Mouse (Mus musculus) CH12.LX (cell line): Measurements from ENCODE around the gene Calhm3. TPM values are rescaled to one million over a fixed set of nuclear protein-coding genes. Genes with fewer than 3 reads are reported as not detected.

ENCODE experiments used
- DNase-seq: peaks from one replicate; pipeline ENCODE4 v3.0.0-alpha.2; 2013; ENCODE audit errors: extremely low read depth
- H3K27ac ChIP-seq: 2 replicates; pipeline ENCODE4 v1.5.1; 2012; ENCODE audit warnings: low read depth, mild to moderate bottlenecking, control low read depth, moderate library complexity; ENCODE audit not compliant: insufficient read depth
- H3K27me3 ChIP-seq: replicated peaks from 2 replicates; pipeline ENCODE3; 2012; ENCODE audit warnings: inconsistent platforms
- H3K36me3 ChIP-seq, 2 experiments: replicated peaks in 1 of 2; 2 replicates each; pipeline versions ENCODE3 to v1.6.1; 2012; ENCODE audit warnings: inconsistent platforms in 1 of 2, low read length in 1 of 2, mild to moderate bottlenecking in 1 of 2, mixed read lengths in 1 of 2, moderate library complexity in 1 of 2; ENCODE audit not compliant: control insufficient read depth in 1 of 2, insufficient read depth in 1 of 2
- H3K4me1 ChIP-seq, 2 experiments: 2 replicates each; pipeline ENCODE4 v1.6.1; 2012; ENCODE audit warnings: inconsistent platforms in 1 of 2, moderate library complexity in 1 of 2; ENCODE audit not compliant: insufficient read depth in 2 of 2, control insufficient read depth in 1 of 2
- H3K4me2 ChIP-seq: 2 replicates; pipeline ENCODE4 v1.6.1; 2012; ENCODE audit warnings: low read depth, mild to moderate bottlenecking, control low read depth; ENCODE audit not compliant: poor library complexity, insufficient read depth, severe bottlenecking
- H3K4me3 ChIP-seq, 3 experiments: fragments of 150-350 bp in 1 of 3; sonication (generic) in 1 of 3; replicated peaks in 1 of 3; 2 replicates each; pipeline versions ENCODE3 to v1.5.1; 2011 to 2012; ENCODE audit warnings: low read depth in 2 of 3, low read length in 2 of 3, mild to moderate bottlenecking in 2 of 3, moderate library complexity in 2 of 3, control low read depth in 1 of 3, improper control_type of control experiment in 1 of 3, inconsistent platforms in 1 of 3, mixed read lengths in 1 of 3; ENCODE audit not compliant: poor library complexity in 1 of 3
- H3K79me2 ChIP-seq: replicated peaks from 2 replicates; pipeline ENCODE4 v1.6.1; 2012; ENCODE audit warnings: mild to moderate bottlenecking, moderate library complexity; ENCODE audit not compliant: control insufficient read depth, poor library complexity, insufficient read depth, severe bottlenecking; ENCODE audit errors: extremely low read depth
- H3K9ac ChIP-seq: 2 replicates; pipeline ENCODE4 v1.6.1; 2012; ENCODE audit warnings: low read depth, mild to moderate bottlenecking, control low read depth, moderate library complexity; ENCODE audit not compliant: insufficient read depth
- H3K9me3 ChIP-seq: replicated peaks from 2 replicates; pipeline ENCODE3; 2012; ENCODE audit warnings: low read length, inconsistent platforms, mixed read lengths
- BHLHE40 ChIP-seq: IDR thresholded peaks from 2 replicates; pipeline ENCODE4 v1.6.1; 2011; ENCODE audit warnings: mild to moderate bottlenecking, low read depth, low read length, improper control_type of control experiment
- CHD2 ChIP-seq: IDR thresholded peaks from 2 replicates; pipeline ENCODE4 v1.6.1; 2011; ENCODE audit warnings: low read length, improper control_type of control experiment
- CTCF ChIP-seq, 2 experiments: IDR thresholded peaks in 1 of 2; conservative IDR thresholded peaks in 1 of 2; 2 replicates each; pipeline ENCODE4 v1.5.1; 2011 to 2012; ENCODE audit warnings: low read depth in 2 of 2, low read length in 2 of 2, improper control_type of control experiment in 1 of 2, inconsistent platforms in 1 of 2, mild to moderate bottlenecking in 1 of 2, moderate library complexity in 1 of 2
- ELF1 ChIP-seq: IDR thresholded peaks from 2 replicates; pipeline ENCODE4 v1.6.1; 2014; ENCODE audit warnings: low read depth, mild to moderate bottlenecking, inconsistent platforms, low read length, improper control_type of control experiment
- ETS1 ChIP-seq: conservative IDR thresholded peaks from 2 replicates; pipeline ENCODE4 v1.6.1; 2012; ENCODE audit warnings: low read depth, mild to moderate bottlenecking, inconsistent platforms, low read length, improper control_type of control experiment, moderate library complexity
- GABPA ChIP-seq: IDR thresholded peaks from 2 replicates; pipeline ENCODE4 v1.6.1; 2012; ENCODE audit warnings: low read depth, low read length, improper control_type of control experiment, inconsistent platforms; ENCODE audit not compliant: insufficient replicate concordance
- IRF4 ChIP-seq: IDR thresholded peaks from 2 replicates; pipeline ENCODE4 v1.6.1; 2014; ENCODE audit warnings: low read depth, mild to moderate bottlenecking, inconsistent platforms, low read length, improper control_type of control experiment
- JUN ChIP-seq: IDR thresholded peaks from 2 replicates; pipeline ENCODE4 v1.6.1; 2011; ENCODE audit warnings: low read depth, mild to moderate bottlenecking, low read length, improper control_type of control experiment, moderate library complexity; ENCODE audit not compliant: insufficient read depth
- KAT2A ChIP-seq: IDR thresholded peaks from 2 replicates; pipeline ENCODE4 v1.6.1; 2012; ENCODE audit warnings: low read length, improper control_type of control experiment, inconsistent platforms; ENCODE audit not compliant: insufficient replicate concordance
- MAFK ChIP-seq: IDR thresholded peaks from 2 replicates; pipeline ENCODE4 v1.6.1; 2011; ENCODE audit warnings: low read length, improper control_type of control experiment; ENCODE audit not compliant: insufficient replicate concordance
- MYC ChIP-seq: IDR thresholded peaks from 2 replicates; pipeline ENCODE4 v1.6.1; 2011; ENCODE audit warnings: low read depth, mild to moderate bottlenecking, improper control_type of control experiment, low read length
- NRF1 ChIP-seq: IDR thresholded peaks from 2 replicates; pipeline ENCODE4 v1.6.1; 2014; ENCODE audit warnings: low read depth, mild to moderate bottlenecking, inconsistent platforms, low read length, improper control_type of control experiment, moderate library complexity
- RAD21 ChIP-seq: IDR thresholded peaks from 2 replicates; pipeline ENCODE4 v1.6.1; 2011; ENCODE audit warnings: low read depth, mild to moderate bottlenecking, low read length, improper control_type of control experiment, moderate library complexity
- SIN3A ChIP-seq: IDR thresholded peaks from 2 replicates; pipeline ENCODE4 v1.6.1; 2012; ENCODE audit warnings: low read length, improper control_type of control experiment, inconsistent platforms
- SMC3 ChIP-seq: IDR thresholded peaks from 2 replicates; pipeline ENCODE4 v1.6.1; 2011; ENCODE audit warnings: low read depth, low read length, improper control_type of control experiment
- TBP ChIP-seq: conservative IDR thresholded peaks from 2 replicates; pipeline ENCODE4 v1.6.1; 2011; ENCODE audit warnings: low read depth, low read length, improper control_type of control experiment
- UBTF ChIP-seq: IDR thresholded peaks from 2 replicates; pipeline ENCODE4 v1.6.1; 2012; ENCODE audit warnings: low read depth, mild to moderate bottlenecking, inconsistent platforms, low read length, improper control_type of control experiment, moderate library complexity
- USF2 ChIP-seq: conservative IDR thresholded peaks from 2 replicates; pipeline ENCODE4 v1.6.1; 2011; ENCODE audit warnings: low read depth, low read length, improper control_type of control experiment
- ZC3H11A ChIP-seq: IDR thresholded peaks from 2 replicates; pipeline ENCODE4 v1.6.1; 2012; ENCODE audit warnings: low read depth, mild to moderate bottlenecking, inconsistent platforms, low read length, improper control_type of control experiment
- ZKSCAN1 ChIP-seq: IDR thresholded peaks from 2 replicates; pipeline ENCODE4 v1.6.1; 2012; ENCODE audit warnings: low read depth, inconsistent platforms, low read length, improper control_type of control experiment, borderline replicate concordance
- dilution Hi-C: fragments of 300-500 bp; cut with MboI; formaldehyde crosslinking; loops from 2 replicates; pipeline ENCODE4 v1.14.3; 2020; ENCODE audit warnings: low sequenced_read_pairs; ENCODE audit not compliant: extremely low pct_unique_long_range_greater_than_20kb, extremely low pct_ligation_motif_present
- in situ Hi-C: fragments of 300-500 bp; cut with MboI; formaldehyde crosslinking; loops from 3 replicates; pipeline ENCODE4 v1.14.3; 2019; ENCODE audit warnings: low sequenced_read_pairs, low pct_ligation_motif_present, low pct_unique_long_range_greater_than_20kb, mixed read lengths
- polyA plus RNA-seq: library from polyadenylated mRNA; unstranded; fragments of >175 nt; gene quantifications from 2 replicates; pipeline ENCODE4 v1.2.1, GENCODE M21; 2012; ENCODE audit warnings: low read depth; ENCODE audit not compliant: insufficient read length
- total RNA-seq, 2 experiments: library from RNA; depleted of rRNA; stranded (reverse); fragments of 300-350 nt in 1 of 2; fragments of >200 nt in 1 of 2; gene quantifications; 2 replicates each; pipeline ENCODE4 v1.2.3; 2012 to 2014

The Calhm3 gene
- total and polyA plus RNA-seq, 3 experiments = not detected

DNA sequence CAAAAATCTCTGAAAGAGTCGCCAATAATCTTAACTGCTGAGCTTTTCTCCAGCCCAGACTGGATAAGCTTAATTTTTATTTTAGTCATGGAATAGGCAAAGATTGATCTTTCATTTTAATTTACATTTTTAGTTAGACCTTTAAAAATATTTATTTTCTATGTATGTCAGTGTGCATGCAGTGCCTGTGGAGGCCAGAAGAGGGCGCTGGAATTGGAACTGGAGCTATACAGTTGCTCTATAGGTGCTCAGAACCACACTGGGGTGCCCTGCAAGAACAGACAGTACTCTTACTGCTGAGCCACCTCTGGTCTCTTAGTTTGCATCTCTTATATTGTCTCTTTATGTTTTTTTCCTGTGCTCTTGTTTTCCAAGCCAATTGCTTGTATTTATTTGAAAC is 34.8 kb downstream of the Calhm3 start:
- H3K27me3 ChIP-seq = no peaks in the 10 kb centered on the region
- in situ Hi-C loops = no loop called here
- H3K4me3 ChIP-seq = no peak overlapping the region
- no peak overlapping the region for H3K4me2 ChIP-seq
- peaks cover 76 to 90% of the 10 kb centered on the region in 2 experiments for H3K36me3 ChIP-seq
- H3K9ac ChIP-seq = no peak overlapping the region
- TF ChIP-seq CTCF (conservative IDR thresholded peaks at IDR 0.05 in 1 of 2, IDR thresholded peaks at IDR 0.05 in 1 of 2; ENCODE audit: low read depth in 2 of 2, low read length in 2 of 2) = peak; percentile 56 to 76
- no peak for TF ChIP-seq NRF1
- 0 out of 2 replicates have a peak, but pooled peaks have one; percentile 24 for TF ChIP-seq ZC3H11A
- no peak for TF ChIP-seq JUN
- no peak for TF ChIP-seq ZKSCAN1
- no peak for TF ChIP-seq MAFK
- no peak for TF ChIP-seq IRF4
- peak; percentile 74 for TF ChIP-seq SMC3
- TF ChIP-seq ETS1 = no peak
- no peak for TF ChIP-seq CHD2
- TF ChIP-seq TBP = no peak
- TF ChIP-seq MYC = no peak
- peak; percentile 47 for TF ChIP-seq RAD21
- 0 out of 2 replicates have a peak, but pooled peaks have one; percentile 13 for TF ChIP-seq BHLHE40
- no peak for TF ChIP-seq SIN3A
- no peak for TF ChIP-seq ELF1
- no peak for TF ChIP-seq UBTF
- TF ChIP-seq GABPA = no peak
- DNase-seq = peak; percentile 48
- no peaks in the 10 kb centered on the region for H3K4me1 ChIP-seq
- no peak overlapping the region for H3K27ac ChIP-seq
- no peaks in the 10 kb centered on the region for H3K79me2 ChIP-seq
- H3K9me3 ChIP-seq = no peaks in the 10 kb centered on the region
- dilution Hi-C loops = no loop called here

- Histone ChIP-seq H3K27ac (no peak overlapping the region), H3K9me3 (no peaks in the 10 kb centered on the region), H3K9ac (no peak overlapping the region), H3K4me2 (no peak overlapping the region), H3K4me3 (no peak overlapping the region), H3K4me1 (no peaks in the 10 kb centered on the region), H3K36me3 (peaks cover 74 to 90% of the 10 kb centered on the region in 2 experiments), H3K27me3 (no peaks in the 10 kb centered on the region), H3K79me2 (no peaks in the 10 kb centered on the region)
- dilution Hi-C loops = no loop called here
- in situ Hi-C loops = no loop called here
- DNase-seq = peak; percentile 52
- TF ChIP-seq KAT2A = no peak
- TF ChIP-seq USF2 = no peak
- peak; percentile 88 for TF ChIP-seq RAD21
- peak; percentile 89 for TF ChIP-seq SMC3
- peak; percentile 42; the same call in 1 of the 2 replicates for TF ChIP-seq ZC3H11A
- peak; percentile 95 to 98 for TF ChIP-seq CTCF (conservative IDR thresholded peaks at IDR 0.05 in 1 of 2, IDR thresholded peaks at IDR 0.05 in 1 of 2; ENCODE audit: low read depth in 2 of 2, low read length in 2 of 2)
Observed at GRCm38 (mm10) chr19:47121054-47121453, 36.5 kb downstream of the Calhm3 start.
